Mouse (Mus musculus) liver, adult 2 months (tissue): Measurements from ENCODE around the gene Ctnnbl1.

ENCODE experiments used
- CTCF ChIP-seq: fragments of 200-500 bp; IDR thresholded peaks from 2 replicates; pipeline ENCODE4 v1.5.1; 2011; ENCODE audit warnings: low read depth, low read length, control low read depth
- POLR2A ChIP-seq: fragments of 200-500 bp; IDR thresholded peaks from 2 replicates; pipeline ENCODE4 v1.6.1; 2011; ENCODE audit warnings: low read length, control low read depth; ENCODE audit not compliant: insufficient read depth; ENCODE audit errors: extremely low read depth

DNA sequence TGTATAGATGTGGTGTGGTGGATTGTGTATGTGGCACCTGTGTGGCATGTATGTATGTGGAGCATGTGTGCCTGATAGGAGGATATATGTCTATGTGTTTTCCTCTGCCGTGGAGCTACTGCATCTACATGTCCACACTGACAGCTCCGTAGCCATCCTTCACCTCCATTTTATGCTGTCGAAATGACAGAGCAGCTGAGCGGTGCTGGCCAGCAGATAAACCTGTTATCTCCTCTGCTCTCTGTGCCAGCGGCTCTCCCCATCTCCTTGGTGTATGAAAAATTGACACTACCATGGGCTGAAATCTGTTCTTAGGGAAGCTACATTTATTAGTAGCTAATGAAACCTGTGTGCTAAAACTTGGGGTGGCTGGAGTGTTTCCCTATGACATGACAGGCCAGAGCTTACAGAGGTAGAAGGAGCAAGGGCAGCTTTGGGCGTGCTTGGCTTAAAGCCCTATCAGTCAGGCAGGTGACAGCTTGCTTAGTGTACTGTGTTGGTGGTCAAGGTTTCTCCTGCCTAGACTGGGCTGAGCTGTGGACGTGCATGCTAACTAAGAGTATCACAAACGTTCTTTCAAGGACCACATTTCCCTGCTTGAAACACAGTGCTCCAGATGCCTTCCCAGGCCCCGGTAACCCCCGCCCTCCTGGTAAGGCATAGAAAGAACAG is 124.2 kb downstream of the Ctnnbl1 start:
- no peak for TF ChIP-seq CTCF
- TF ChIP-seq POLR2A = no peak
